Mouse (Mus musculus) limb, embryonic 12.5 days (tissue): ENCODE data around the gene Ptges2. TPM values are rescaled to one million over a fixed set of nuclear protein-coding genes. Genes with fewer than 3 reads are reported as not detected.

ENCODE experiments used
- ATAC-seq: fragments of 200-750 bp; cut with Nextera tagmentation; 2 replicates; pipeline ENCODE4 v1.8.0; 2017; ENCODE audit warnings: low read depth, moderate TSS enrichment; ENCODE audit not compliant: insufficient number of reproducible peaks, insufficient read depth, low FRiP score, low TSS enrichment
- H3K27ac ChIP-seq: fragments of 300-500 bp; sonication (generic); 2 replicates; pipeline ENCODE4 v1.5.1; 2016; ENCODE audit warnings: mild to moderate bottlenecking, moderate library complexity
- H3K27me3 ChIP-seq: fragments of 300-500 bp; sonication (generic); 2 replicates; pipeline ENCODE4 v1.6.1; 2016; ENCODE audit warnings: mild to moderate bottlenecking, moderate library complexity
- H3K36me3 ChIP-seq: fragments of 300-500 bp; sonication (generic); 2 replicates; pipeline ENCODE4 v1.6.1; 2016; ENCODE audit warnings: mild to moderate bottlenecking, moderate library complexity
- H3K4me1 ChIP-seq: fragments of 300-500 bp; sonication (generic); replicated peaks from 2 replicates; pipeline ENCODE4 v1.6.1; 2016
- H3K4me2 ChIP-seq: fragments of 300-500 bp; sonication (generic); 2 replicates; pipeline ENCODE4 v1.6.1; 2016; ENCODE audit warnings: mild to moderate bottlenecking, moderate library complexity
- H3K4me3 ChIP-seq: fragments of 300-500 bp; sonication (generic); replicated peaks from 2 replicates; pipeline ENCODE4 v1.5.1; 2016; ENCODE audit warnings: mild to moderate bottlenecking
- H3K9ac ChIP-seq: fragments of 300-500 bp; sonication (generic); replicated peaks from 2 replicates; pipeline ENCODE4 v1.6.1; 2016; ENCODE audit warnings: mild to moderate bottlenecking, moderate library complexity
- H3K9me3 ChIP-seq: fragments of 300-500 bp; sonication (generic); 2 replicates; pipeline ENCODE4 v1.6.1; 2016; ENCODE audit warnings: mild to moderate bottlenecking, moderate library complexity
- WGBS: fragments of 180-500 bp; shearing (Covaris S2); methylation state at CpG from one replicate; pipeline ENCODE4 v1.1.7; 2016; 5-methylcytosine and 5-hydroxymethylcytosine counted together
- polyA plus RNA-seq: library from polyadenylated mRNA; unstranded; fragments of >200 nt; fragmentation: Nextera tagmentation; extraction: Ambion mirVana; gene quantifications from 2 replicates; pipeline ENCODE4 v1.2.1, GENCODE M21; 2016

Gene Ptges2
- polyA plus RNA-seq, 1 experiment from 2014 or later: 32.2 TPM

GRCm38 (mm10) chr2:32375317-32375940, 20.3 kb upstream of the Ptges2 start:
- Histone ChIP-seq H3K27ac (no peak overlapping the region), H3K4me3 (no peak overlapping the region), H3K9ac (no peak overlapping the region), H3K4me2 (no peak overlapping the region), H3K4me1 (no peaks in the 10 kb centered on the region), H3K27me3 (peaks cover 4% of the 10 kb centered on the region), H3K36me3 (peaks cover 95% of the 10 kb centered on the region), H3K9me3 (no peaks in the 10 kb centered on the region)
- no peak for ATAC-seq
- 88% methylated on average over 13 of the region's 13 CpGs for WGBS

- Histone ChIP-seq H3K9ac (no peak overlapping the region), H3K9me3 (no peaks in the 10 kb centered on the region), H3K4me1 (peaks cover 6% of the 10 kb centered on the region), H3K4me2 (no peak overlapping the region), H3K27me3 (peaks cover 5% of the 10 kb centered on the region), H3K36me3 (peaks cover 79% of the 10 kb centered on the region), H3K4me3 (no peak overlapping the region), H3K27ac (no peak overlapping the region)
- no peak for ATAC-seq
- WGBS: 88% methylated on average over 10 of the region's 10 CpGs
Measured at GRCm38 (mm10) chr2:32376963-32377362, 18.7 kb upstream of the Ptges2 start.

GRCm38 (mm10) chr2:32380001-32380500, 15.6 kb upstream of the Ptges2 start:
- no peak for ATAC-seq
- WGBS: 91% methylated on average over 7 of the region's 7 CpGs
- Histone ChIP-seq H3K4me3 (no peak overlapping the region), H3K9ac (no peak overlapping the region), H3K27me3 (peaks cover 20% of the 10 kb centered on the region), H3K4me1 (peaks cover 6% of the 10 kb centered on the region), H3K4me2 (0 out of 2 replicates have a peak overlapping the region, but pooled peaks have one; percentile 98), H3K9me3 (no peaks in the 10 kb centered on the region), H3K27ac (no peak overlapping the region), H3K36me3 (peaks cover 50% of the 10 kb centered on the region)

DNA sequence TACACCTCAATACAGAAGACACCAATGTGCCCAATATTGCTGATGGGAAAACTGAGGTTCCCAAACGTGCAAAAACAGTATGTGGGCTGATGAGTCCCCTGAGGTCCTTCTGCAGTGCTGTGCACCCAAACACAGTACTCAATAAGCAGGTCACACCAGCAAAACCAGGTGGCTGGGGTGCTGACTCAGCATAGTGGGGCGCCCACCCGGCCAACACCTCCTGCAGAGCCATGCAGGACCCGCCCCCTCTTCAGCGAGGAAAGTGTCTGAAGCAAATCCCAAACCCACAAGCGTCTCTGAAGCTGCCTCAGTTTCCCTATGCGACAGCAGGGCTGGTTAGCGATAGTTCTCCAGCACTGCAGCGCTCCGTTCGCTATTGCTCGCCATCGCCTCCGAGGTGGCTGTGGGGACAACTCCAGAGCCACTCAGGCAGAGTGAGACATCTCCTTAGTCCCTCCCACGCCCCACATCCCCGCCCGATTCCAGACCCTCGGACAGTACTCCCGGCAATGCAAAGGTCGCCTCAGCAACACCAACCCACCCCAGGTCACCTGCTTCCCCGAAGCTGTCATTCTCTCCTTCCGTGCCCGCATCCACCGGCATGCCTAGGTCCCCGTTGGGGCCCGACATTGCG, 14.4 kb upstream of the Ptges2 start:
- H3K9ac ChIP-seq: peak overlapping the region; percentile 60
- peak overlapping the region; percentile 69 for H3K4me3 ChIP-seq
- H3K4me2 ChIP-seq: peak overlapping the region; percentile 98
- 2% methylated on average over 27 of the region's 27 CpGs for WGBS
- peak; percentile 28; the same call in 1 of the 2 replicates for ATAC-seq
- H3K9me3 ChIP-seq: no peaks in the 10 kb centered on the region
- H3K36me3 ChIP-seq: peaks cover 38% of the 10 kb centered on the region
- H3K27me3 ChIP-seq: peaks cover 20% of the 10 kb centered on the region
- peaks cover 6% of the 10 kb centered on the region for H3K4me1 ChIP-seq
- 0 out of 2 replicates have a peak overlapping the region, but pooled peaks have one; percentile 1 for H3K27ac ChIP-seq

DNA sequence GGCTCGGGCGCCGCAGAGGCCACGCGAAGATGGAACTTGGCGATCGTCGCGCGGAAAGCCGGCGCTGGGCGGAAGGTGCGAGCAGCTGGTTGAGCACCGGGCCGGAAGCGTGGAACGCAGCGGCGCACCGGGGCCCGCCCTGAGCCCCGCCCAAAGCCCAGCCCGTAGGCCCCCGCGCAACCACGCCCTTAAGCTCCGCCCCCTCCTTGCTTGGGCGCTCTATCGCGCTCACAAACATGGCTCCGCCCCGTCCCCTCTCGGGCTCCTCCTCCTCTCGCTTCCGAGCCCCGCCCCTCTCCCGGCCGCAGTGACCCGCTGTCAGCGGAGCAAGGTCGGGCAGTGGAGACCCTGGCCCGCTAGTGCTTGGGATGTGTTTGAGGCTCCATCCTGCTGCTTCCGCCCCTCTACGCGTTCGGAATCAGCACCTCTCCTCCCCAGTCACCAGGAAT, 13.9 kb upstream of the Ptges2 start, which contains the start of gene 1110008P14Rik:
TSS of gene 1110008P14Rik (minus strand) at position 164 of the 449 bp plus-strand sequence.
- peaks cover 6% of the 10 kb centered on the region for H3K4me1 ChIP-seq
- peak within 1 kb of the TSS; percentile 69 for H3K4me3 ChIP-seq
- H3K36me3 ChIP-seq: peaks cover 32% of the 10 kb centered on the region
- H3K27me3 ChIP-seq: peaks cover 20% of the 10 kb centered on the region
- H3K27ac ChIP-seq: 0 out of 2 replicates have a peak within 1 kb of the TSS, but pooled peaks have one; percentile 1
- peak; percentile 81 for ATAC-seq
- WGBS: under 1% methylated on average over 47 of the region's 47 CpGs
- H3K9ac ChIP-seq: peak within 1 kb of the TSS; percentile 60
- no peaks in the 10 kb centered on the region for H3K9me3 ChIP-seq
- H3K4me2 ChIP-seq: peak within 1 kb of the TSS; percentile 98

DNA sequence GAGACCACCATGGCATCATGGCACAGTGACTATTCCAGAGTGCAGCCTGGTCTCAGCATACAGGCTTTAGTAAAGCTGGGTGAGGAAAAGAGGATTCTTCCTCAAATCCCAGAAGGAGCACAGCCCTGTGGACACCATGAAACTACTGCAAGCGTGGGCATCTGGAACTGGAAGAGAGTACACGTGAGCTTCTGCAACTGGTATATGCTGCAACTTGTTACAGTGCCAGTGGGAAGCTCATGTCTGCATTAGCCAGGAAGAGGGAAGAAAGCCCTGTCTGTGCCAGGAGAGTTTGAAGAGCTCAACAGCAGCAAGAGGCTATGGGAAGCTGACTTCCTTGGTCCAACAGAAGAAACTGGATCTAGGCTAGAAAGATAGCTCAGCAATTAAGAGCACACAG, 13.0 kb upstream of the Ptges2 start:
- Histone ChIP-seq H3K9ac (no peak overlapping the region), H3K36me3 (peaks cover 24% of the 10 kb centered on the region), H3K27ac (no peak overlapping the region), H3K4me2 (0 out of 2 replicates have a peak overlapping the region, but pooled peaks have one; percentile 98), H3K9me3 (no peaks in the 10 kb centered on the region), H3K4me3 (peak overlapping the region; percentile 69; the same call in 1 of the 2 replicates), H3K4me1 (peaks cover 8% of the 10 kb centered on the region), H3K27me3 (peaks cover 20% of the 10 kb centered on the region)
- 78% methylated on average over 2 of the region's 2 CpGs for WGBS
- no peak for ATAC-seq

DNA sequence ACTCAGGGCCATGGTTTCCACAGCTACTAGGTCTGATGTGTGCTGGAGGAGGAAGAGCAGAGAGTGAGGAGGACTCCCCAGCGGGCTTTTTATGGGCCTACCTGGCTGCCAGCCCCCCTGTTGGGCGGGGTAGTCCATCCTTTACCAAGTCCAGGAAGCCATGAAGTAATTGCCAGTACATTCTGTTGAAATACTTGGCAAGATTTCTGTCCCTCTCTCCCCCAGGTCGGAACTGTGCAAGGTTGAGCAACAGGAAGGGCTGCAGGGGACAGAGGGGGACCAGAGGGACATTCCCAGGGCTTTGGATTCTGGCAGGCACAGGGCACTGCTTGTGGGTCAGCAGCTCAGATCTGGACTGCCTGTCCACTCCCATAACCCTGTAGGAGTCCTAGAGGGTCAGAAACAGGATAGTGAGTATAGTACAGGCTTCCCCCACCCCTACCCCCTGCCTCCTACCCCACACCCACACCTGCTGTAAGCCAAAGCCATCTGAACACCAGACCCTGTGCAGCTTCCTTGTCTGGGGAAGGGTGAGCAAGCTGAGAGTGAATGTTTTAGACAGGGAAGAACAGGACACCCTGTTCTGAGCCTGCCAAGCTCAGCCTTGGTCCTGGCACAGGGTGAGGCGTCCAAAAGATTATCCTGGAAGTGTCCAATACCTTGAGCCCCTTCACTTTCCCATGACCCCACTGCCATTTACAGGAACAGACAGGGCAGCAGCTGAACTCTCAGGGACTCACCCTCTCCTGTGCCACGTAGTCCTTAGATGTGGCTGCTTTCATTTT, 7.8 kb upstream of the Ptges2 start, which contains the start of gene Lcn2:
TSS of gene Lcn2 (minus strand) at position 547 of the 785 bp plus-strand sequence.
- no peak within 1 kb of the TSS for H3K27ac ChIP-seq
- H3K4me3 ChIP-seq: no peak within 1 kb of the TSS
- no peaks in the 10 kb centered on the region for H3K36me3 ChIP-seq
- peaks cover 8% of the 10 kb centered on the region; the same call in 1 of the 2 replicates for H3K27me3 ChIP-seq
- no peak for ATAC-seq
- H3K4me2 ChIP-seq: no peak within 1 kb of the TSS
- H3K4me1 ChIP-seq: peaks cover 21% of the 10 kb centered on the region
- no peaks in the 10 kb centered on the region for H3K9me3 ChIP-seq
- no peak within 1 kb of the TSS for H3K9ac ChIP-seq
- WGBS: 61% methylated on average over 5 of the region's 5 CpGs

DNA sequence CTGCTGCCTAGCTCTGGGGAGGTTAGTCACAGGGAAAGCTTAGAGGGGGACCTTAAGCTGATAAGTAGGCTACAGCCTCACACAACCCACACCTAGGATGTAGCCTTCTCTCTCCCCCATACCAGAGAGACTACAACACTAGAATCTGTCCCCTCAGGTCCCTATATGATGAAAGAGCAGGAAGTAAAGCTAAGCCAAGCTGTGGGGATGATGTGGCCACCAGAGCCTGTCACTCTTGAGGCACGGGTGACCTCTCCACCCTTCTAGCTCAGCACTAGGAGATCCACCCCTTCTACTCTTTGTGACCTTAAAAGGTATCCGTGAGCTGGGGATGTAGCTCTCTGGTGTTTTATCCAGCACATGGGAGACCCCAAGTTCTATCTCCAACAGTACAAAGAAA, 6.5 kb upstream of the Ptges2 start:
- Histone ChIP-seq H3K36me3 (no peaks in the 10 kb centered on the region), H3K4me1 (peaks cover 21% of the 10 kb centered on the region), H3K4me2 (no peak overlapping the region), H3K9me3 (no peaks in the 10 kb centered on the region), H3K9ac (no peak overlapping the region), H3K27ac (no peak overlapping the region), H3K27me3 (no peaks in the 10 kb centered on the region; the same call in 1 of the 2 replicates), H3K4me3 (no peak overlapping the region)
- no peak for ATAC-seq
- WGBS: 79% methylated on average over 2 of the region's 2 CpGs

GRCm38 (mm10) chr2:32390871-32391270, 4.8 kb upstream of the Ptges2 start:
- H3K36me3 ChIP-seq: no peaks in the 10 kb centered on the region
- no peak for ATAC-seq
- WGBS: 67% methylated on average over 8 of the region's 8 CpGs

GRCm38 (mm10) chr2:32392063-32392462, 3.6 kb upstream of the Ptges2 start:
- H3K27me3 ChIP-seq: no peaks in the 10 kb centered on the region
- no peaks in the 10 kb centered on the region for H3K9me3 ChIP-seq
- H3K4me2 ChIP-seq: no peak overlapping the region
- no peak overlapping the region for H3K9ac ChIP-seq
- peaks cover 30% of the 10 kb centered on the region for H3K4me1 ChIP-seq
- no peak overlapping the region for H3K27ac ChIP-seq
- H3K4me3 ChIP-seq: no peak overlapping the region
- 91% methylated on average over 5 of the region's 5 CpGs for WGBS
- no peaks in the 10 kb centered on the region for H3K36me3 ChIP-seq
- no peak for ATAC-seq

More at GRCm38 (mm10) chr2:32390871-32391270, 4.8 kb upstream of the Ptges2 start:
- Histone ChIP-seq H3K9ac (no peak overlapping the region), H3K4me3 (no peak overlapping the region), H3K4me2 (no peak overlapping the region), H3K27ac (no peak overlapping the region), H3K27me3 (no peaks in the 10 kb centered on the region), H3K4me1 (peaks cover 26% of the 10 kb centered on the region), H3K9me3 (no peaks in the 10 kb centered on the region)
